Mouse (Mus musculus) MEL (cell line): ENCODE results near the gene Eif4ebp2. TPM values are rescaled to one million over a fixed set of nuclear protein-coding genes. Genes with fewer than 3 reads are reported as not detected.

Experiments
- DNase-seq: peaks from one replicate; pipeline ENCODE4 v3.0.0; 2011; ENCODE audit warnings: low read depth, low spot score
- H3K27ac ChIP-seq: 2 replicates; pipeline ENCODE4 v1.5.1; 2012; ENCODE audit warnings: low read depth, mild to moderate bottlenecking, control low read depth, low read length, moderate library complexity; ENCODE audit not compliant: control insufficient read depth
- H3K27me3 ChIP-seq, 2 experiments: fragments of 150-350 bp in 1 of 2; sonication (generic) in 1 of 2; 2 replicates each; pipeline ENCODE4 v1.6.1; 2012; ENCODE audit warnings: low read length in 2 of 2, mild to moderate bottlenecking in 2 of 2, improper control_type of control experiment in 1 of 2, moderate library complexity in 1 of 2; ENCODE audit not compliant: insufficient read depth in 2 of 2, control insufficient read depth in 1 of 2
- H3K36me3 ChIP-seq, 2 experiments: 2 replicates each; pipeline ENCODE4 v1.6.1; 2012 to 2014; ENCODE audit warnings: low read length in 2 of 2, improper control_type of control experiment in 1 of 2, inconsistent platforms in 1 of 2, mild to moderate bottlenecking in 1 of 2; ENCODE audit not compliant: insufficient read depth in 2 of 2, control insufficient read depth in 1 of 2
- H3K4me1 ChIP-seq, 2 experiments: fragments of 150-350 bp in 1 of 2; sonication (generic) in 1 of 2; 2 replicates each; pipeline ENCODE4 v1.6.1; 2012; ENCODE audit warnings: low read length in 2 of 2, improper control_type of control experiment in 1 of 2, mild to moderate bottlenecking in 1 of 2; ENCODE audit not compliant: insufficient read depth in 2 of 2, control insufficient read depth in 1 of 2
- H3K4me3 ChIP-seq, 2 experiments: fragments of 150-350 bp in 1 of 2; sonication (generic) in 1 of 2; 2 replicates each; pipeline ENCODE4 v1.5.1; 2012; ENCODE audit warnings: low read depth in 2 of 2, low read length in 2 of 2, mild to moderate bottlenecking in 2 of 2, moderate library complexity in 2 of 2, control low read depth in 1 of 2, improper control_type of control experiment in 1 of 2; ENCODE audit not compliant: control insufficient read depth in 1 of 2, insufficient read depth in 1 of 2
- H3K79me2 ChIP-seq: 2 replicates; pipeline ENCODE4 v1.6.1; 2012; ENCODE audit warnings: mild to moderate bottlenecking, low read length, moderate library complexity; ENCODE audit not compliant: control insufficient read depth, poor library complexity, insufficient read depth
- H3K9ac ChIP-seq: 2 replicates; pipeline ENCODE4 v1.6.1; 2012; ENCODE audit warnings: low read depth, mild to moderate bottlenecking, control low read depth, low read length, moderate library complexity; ENCODE audit not compliant: control insufficient read depth, poor library complexity, severe bottlenecking
- H3K9me3 ChIP-seq: fragments of 150-350 bp; sonication (generic); replicated peaks from 2 replicates; pipeline ENCODE4 v1.6.1; 2012; ENCODE audit warnings: mild to moderate bottlenecking, low read length, improper control_type of control experiment, moderate library complexity; ENCODE audit not compliant: insufficient read depth
- BHLHE40 ChIP-seq: IDR thresholded peaks from 2 replicates; pipeline ENCODE4 v1.6.1; 2012; ENCODE audit warnings: low read depth, mild to moderate bottlenecking, inconsistent platforms, low read length, improper control_type of control experiment, borderline replicate concordance
- CHD1 ChIP-seq: IDR thresholded peaks from 2 replicates; pipeline ENCODE4 v1.6.1; 2012; ENCODE audit warnings: low read depth, mild to moderate bottlenecking, inconsistent platforms, low read length, improper control_type of control experiment
- CTCF ChIP-seq, 3 experiments: IDR thresholded peaks in 2 of 3; conservative IDR thresholded peaks in 1 of 3; 2 replicates each; pipeline ENCODE4 v1.5.1; 2011 to 2012; ENCODE audit warnings: low read length in 3 of 3, low read depth in 2 of 3, mild to moderate bottlenecking in 2 of 3, improper control_type of control experiment in 1 of 3, inconsistent platforms in 1 of 3, mixed read lengths in 1 of 3, moderate library complexity in 1 of 3; ENCODE audit not compliant: control insufficient read depth in 1 of 3, insufficient read depth in 1 of 3, poor library complexity in 1 of 3, severe bottlenecking in 1 of 3
- E2F4 ChIP-seq: IDR thresholded peaks from 2 replicates; pipeline ENCODE4 v1.6.1; 2011; ENCODE audit warnings: low read depth, low read length, improper control_type of control experiment, borderline replicate concordance
- ELF1 ChIP-seq: IDR thresholded peaks from 2 replicates; pipeline ENCODE4 v1.6.1; 2014; ENCODE audit warnings: low read depth, mild to moderate bottlenecking, inconsistent platforms, low read length, improper control_type of control experiment, moderate library complexity
- EP300 ChIP-seq, 2 experiments: IDR thresholded peaks; 2 replicates each; pipeline ENCODE4 v1.6.1; 2011; ENCODE audit warnings: improper control_type of control experiment in 2 of 2, low read length in 2 of 2, low read depth in 1 of 2, mild to moderate bottlenecking in 1 of 2
- MAFK ChIP-seq: IDR thresholded peaks from 2 replicates; pipeline ENCODE4 v1.6.1; 2011; ENCODE audit warnings: low read depth, mild to moderate bottlenecking, low read length, improper control_type of control experiment, borderline replicate concordance
- MAX ChIP-seq: IDR thresholded peaks from 2 replicates; pipeline ENCODE4 v1.6.1; 2011; ENCODE audit warnings: low read length, improper control_type of control experiment
- MAZ ChIP-seq: IDR thresholded peaks from 2 replicates; pipeline ENCODE4 v1.6.1; 2012; ENCODE audit warnings: low read depth, mild to moderate bottlenecking, inconsistent platforms, low read length, improper control_type of control experiment
- MYC ChIP-seq: IDR thresholded peaks from 2 replicates; pipeline ENCODE4 v1.6.1; 2011; ENCODE audit warnings: low read depth, mild to moderate bottlenecking, low read length, improper control_type of control experiment, moderate library complexity
- NELFE ChIP-seq: IDR thresholded peaks from 2 replicates; pipeline ENCODE4 v1.6.1; 2011; ENCODE audit warnings: low read depth, low read length, improper control_type of control experiment
- POLR2A ChIP-seq, 2 experiments: IDR thresholded peaks; 2 replicates each; pipeline ENCODE4 v1.6.1; 2011 to 2012; ENCODE audit warnings: low read length in 2 of 2, mild to moderate bottlenecking in 2 of 2, control low read depth in 1 of 2, improper control_type of control experiment in 1 of 2, low read depth in 1 of 2, moderate library complexity in 1 of 2; ENCODE audit not compliant: control insufficient read depth in 1 of 2, insufficient read depth in 1 of 2, poor library complexity in 1 of 2
- POLR2AphosphoS2 ChIP-seq: IDR thresholded peaks from 2 replicates; pipeline ENCODE4 v1.6.1; 2011; ENCODE audit warnings: low read length, improper control_type of control experiment
- POLR2AphosphoS5 ChIP-seq: IDR thresholded peaks from 2 replicates; pipeline ENCODE4 v1.6.1; 2012; ENCODE audit warnings: low read depth, borderline replicate concordance, mild to moderate bottlenecking, inconsistent platforms, low read length, moderate library complexity, mixed read lengths
- RAD21 ChIP-seq: IDR thresholded peaks from 2 replicates; pipeline ENCODE4 v1.6.1; 2011; ENCODE audit warnings: mild to moderate bottlenecking, low read depth, low read length, improper control_type of control experiment
- TAL1 ChIP-seq: IDR thresholded peaks from 2 replicates; pipeline ENCODE4 v1.6.1; 2012; ENCODE audit warnings: mild to moderate bottlenecking, inconsistent platforms, low read length, moderate library complexity, mixed read lengths
- TBP ChIP-seq: IDR thresholded peaks from 2 replicates; pipeline ENCODE4 v1.8.0; 2011; ENCODE audit warnings: low read depth, low read length, improper control_type of control experiment
- UBTF ChIP-seq: IDR thresholded peaks from 2 replicates; pipeline ENCODE4 v1.6.1; 2012; ENCODE audit warnings: low read depth, mild to moderate bottlenecking, inconsistent platforms, low read length, improper control_type of control experiment, moderate library complexity, borderline replicate concordance; ENCODE audit not compliant: insufficient read depth
- USF1 ChIP-seq: IDR thresholded peaks from 2 replicates; pipeline ENCODE4 v1.6.1; 2014; ENCODE audit warnings: low read depth, mild to moderate bottlenecking, inconsistent platforms, low read length, improper control_type of control experiment, moderate library complexity
- USF2 ChIP-seq, 2 experiments: IDR thresholded peaks; 2 replicates each; pipeline ENCODE4 v1.6.1; 2011 to 2012; ENCODE audit warnings: improper control_type of control experiment in 2 of 2, low read length in 2 of 2, borderline replicate concordance in 1 of 2, inconsistent platforms in 1 of 2, low read depth in 1 of 2, mild to moderate bottlenecking in 1 of 2; ENCODE audit not compliant: insufficient read depth in 1 of 2
- ZC3H11A ChIP-seq: IDR thresholded peaks from 2 replicates; pipeline ENCODE4 v1.6.1; 2012; ENCODE audit warnings: low read depth, mild to moderate bottlenecking, inconsistent platforms, low read length, improper control_type of control experiment
- ZMIZ1 ChIP-seq: IDR thresholded peaks from 2 replicates; pipeline ENCODE4 v1.6.1; 2012; ENCODE audit warnings: low read depth, mild to moderate bottlenecking, inconsistent platforms, low read length, improper control_type of control experiment, moderate library complexity
- polyA plus RNA-seq, 2 experiments: library from polyadenylated mRNA; stranded (reverse) in 1 of 2; unstranded in 1 of 2; fragments of >175 nt in 1 of 2; fragments of >200 nt in 1 of 2; gene quantifications; 2 replicates each; pipeline versions ENCODE4 v1.2.1 to v1.2.4; 2012; ENCODE audit warnings: low replicate concordance in 2 of 2, low read depth in 1 of 2; ENCODE audit not compliant: insufficient read length in 2 of 2, insufficient read depth in 1 of 2, missing spikeins in 1 of 2
- total RNA-seq: library from RNA; depleted of rRNA; stranded (reverse); fragments of 300-350 nt; gene quantifications from 2 replicates; pipeline ENCODE4 v1.2.3, GENCODE M21; 2012

The Eif4ebp2 gene
- total and polyA plus RNA-seq, 3 experiments, result 17.1 to 186 (median 52.9) TPM

DNA sequence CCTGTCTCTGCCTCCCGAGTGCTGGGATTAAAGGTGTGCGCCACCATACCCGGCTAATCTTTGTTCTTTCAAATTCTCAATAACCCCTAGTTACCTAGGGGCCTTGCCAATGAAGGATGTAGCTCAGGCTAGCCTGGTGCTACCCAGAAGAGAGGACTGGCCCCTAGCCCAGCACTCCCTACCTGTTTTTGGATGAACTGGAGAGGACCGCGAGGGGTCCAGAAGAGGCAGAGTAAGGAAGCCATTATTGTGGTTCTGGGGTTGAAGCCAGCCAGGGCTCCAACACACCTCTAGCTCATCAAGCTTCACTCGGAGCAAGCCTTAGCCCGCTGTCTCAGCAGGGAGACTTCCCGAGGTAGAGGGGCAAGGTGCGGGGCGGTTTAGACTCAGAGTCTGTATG is 34.8 kb downstream of the Eif4ebp2 start, which contains the start of gene Nodal:
Nodal (plus strand) TSS at position 301 of the 400 bp plus-strand sequence.
- DNase-seq, result no peak
- no peak within 1 kb of the TSS for H3K4me3 ChIP-seq
- no peaks in the 10 kb centered on the region for H3K9me3 ChIP-seq
- no peak within 1 kb of the TSS for H3K27ac ChIP-seq
- no peaks in the 10 kb centered on the region for H3K27me3 ChIP-seq
- TF ChIP-seq USF2 (IDR thresholded peaks at IDR 0.05; ENCODE audit: borderline replicate concordance in 1 of 2, insufficient read depth in 1 of 2, low read depth in 1 of 2, low read length in 2 of 2) (no peak), MAZ (no peak), E2F4 (no peak), CHD1 (no peak), ZC3H11A (no peak), ELF1 (no peak), ZMIZ1 (no peak), BHLHE40 (no peak), NELFE (no peak), POLR2AphosphoS5 (no peak), MYC (no peak), USF1 (no peak), POLR2A (IDR thresholded peaks at IDR 0.05; ENCODE audit: control insufficient read depth in 1 of 2, insufficient read depth in 1 of 2, low read depth in 1 of 2, low read length in 2 of 2, poor library complexity in 1 of 2) (no peak), TBP (no peak), POLR2AphosphoS2 (no peak), UBTF (no peak), RAD21 (no peak), MAX (no peak), TAL1 (no peak)
- H3K79me2 ChIP-seq, result no peaks in the 10 kb centered on the region
- H3K36me3 ChIP-seq, result no peaks in the 10 kb centered on the region
- H3K9ac ChIP-seq, result no peak within 1 kb of the TSS
- 0 out of 4 replicates have a peak, but pooled peaks cover 0 to under 1% of the 10 kb centered on the region in 2 experiments for H3K4me1 ChIP-seq

- H3K27me3 ChIP-seq, result no peaks in the 10 kb centered on the region
These were observed 35.4 kb downstream of the Eif4ebp2 start for GRCm38 (mm10) chr10:61417046-61417445.

More at GRCm38 (mm10) chr10:61417046-61417445, 35.4 kb downstream of the Eif4ebp2 start:
- no peak for DNase-seq
- Histone ChIP-seq H3K36me3 (no peaks in the 10 kb centered on the region), H3K79me2 (no peaks in the 10 kb centered on the region), H3K4me3 (no peak overlapping the region), H3K27ac (no peak overlapping the region), H3K9me3 (no peaks in the 10 kb centered on the region)
- no peak for TF ChIP-seq BHLHE40
- no peak for TF ChIP-seq ZC3H11A
- no peak for TF ChIP-seq ZMIZ1
- no peak for TF ChIP-seq E2F4
- no peak for TF ChIP-seq UBTF
- TF ChIP-seq MAFK, result no peak
- TF ChIP-seq MAX, result no peak
- no peak for TF ChIP-seq EP300 (IDR thresholded peaks at IDR 0.05; ENCODE audit: low read depth in 1 of 2, low read length in 2 of 2)
- TF ChIP-seq POLR2AphosphoS2, result no peak
- TF ChIP-seq MYC, result no peak
- TF ChIP-seq CHD1, result no peak
- no peak for TF ChIP-seq CTCF (IDR thresholded peaks at IDR 0.05 in 2 of 3, conservative IDR thresholded peaks at IDR 0.05 in 1 of 3; ENCODE audit: control insufficient read depth in 1 of 3, insufficient read depth in 1 of 3, low read depth in 2 of 3, low read length in 3 of 3, poor library complexity in 1 of 3, severe bottlenecking in 1 of 3)
- TF ChIP-seq, all 39 proteins: peak for 0
- Histone ChIP-seq H3K4me1 (0 out of 4 replicates have a peak, but pooled peaks cover 0 to 3% of the 10 kb centered on the region in 2 experiments), H3K9ac (no peak overlapping the region)
